Mouse (Mus musculus) heart, adult 2 months (tissue): ENCODE results near the gene Usp10. TPM values are rescaled to one million over a fixed set of nuclear protein-coding genes. Genes with fewer than 3 reads are reported as not detected.
A peak's percentile ranks its signal among the peaks of the same experiment; 100 is the strongest.

Source experiments
- DNase-seq, 2 experiments: peaks; one replicate each; pipeline ENCODE4 v3.0.0; 2021
- H3K27ac ChIP-seq: fragments of 200-600 bp; 2 replicates; pipeline ENCODE4 v1.8.1; 2022
- H3K27me3 ChIP-seq: fragments of 200-500 bp; 2 replicates; pipeline ENCODE4 v1.6.1; 2012; ENCODE audit warnings: mild to moderate bottlenecking, low read length, inconsistent platforms, mixed read lengths; ENCODE audit not compliant: control insufficient read depth, insufficient read depth
- H3K36me3 ChIP-seq: fragments of 200-500 bp; 2 replicates; pipeline ENCODE4 v1.6.1; 2012; ENCODE audit warnings: low read length, inconsistent platforms; ENCODE audit not compliant: control insufficient read depth, insufficient read depth
- H3K4me1 ChIP-seq: fragments of 200-500 bp; 2 replicates; pipeline ENCODE4 v1.6.1; 2011; ENCODE audit warnings: low read length; ENCODE audit not compliant: control insufficient read depth, insufficient read depth
- H3K4me3 ChIP-seq: fragments of 200-600 bp; 2 replicates; pipeline ENCODE4 v1.8.1; 2022
- H3K79me2 ChIP-seq: fragments of 200-500 bp; replicated peaks from 2 replicates; pipeline ENCODE4 v1.6.1; 2012; ENCODE audit warnings: mild to moderate bottlenecking, inconsistent platforms, low read length, moderate library complexity, mixed read lengths; ENCODE audit not compliant: control insufficient read depth, insufficient read depth
- H3K9ac ChIP-seq: fragments of 200-500 bp; 2 replicates; pipeline ENCODE4 v1.6.1; 2012; ENCODE audit warnings: low read depth, mild to moderate bottlenecking, control low read depth, inconsistent platforms, low read length, mixed read lengths
- CTCF ChIP-seq: fragments of 200-600 bp; IDR thresholded peaks from 2 replicates; pipeline ENCODE4 v1.8.1; 2022; ENCODE audit warnings: antibody characterized with exemption, mild to moderate bottlenecking, moderate library complexity
- EP300 ChIP-seq: fragments of 200-500 bp; IDR thresholded peaks from 2 replicates; pipeline ENCODE4 v1.6.1; 2011; ENCODE audit warnings: low read depth, low read length, control low read depth; ENCODE audit not compliant: insufficient read depth
- POLR2A ChIP-seq: fragments of 200-500 bp; IDR thresholded peaks from 2 replicates; pipeline ENCODE4 v1.6.1; 2011; ENCODE audit warnings: mild to moderate bottlenecking, low read depth, low read length, control low read depth; ENCODE audit not compliant: insufficient read depth
- WGBS: fragments of 180-500 bp; shearing (Covaris S2); methylation state at CpG from one replicate; pipeline ENCODE4 v1.1.7; 2018; 5-methylcytosine and 5-hydroxymethylcytosine counted together
- intact Hi-C: fragments of 180-260 bp; cut with DNase I; formaldehyde crosslinking; loops from one replicate; pipeline ENCODE4 v1.15.1; 2025
- polyA plus RNA-seq: library from polyadenylated mRNA; depleted of rRNA; stranded (reverse); fragments of >200 nt; gene quantifications from 2 replicates; pipeline ENCODE4 v1.2.3, GENCODE M21; 2012
- total RNA-seq, 2 experiments: library from RNA; stranded (reverse); gene quantifications; 2 replicates each; pipeline ENCODE4 v1.2.3; 2021

The Usp10 gene
- total and polyA plus RNA-seq, 3 experiments: 41.9 to 58.6 (median 49.8) TPM

- Histone ChIP-seq H3K9ac (peak overlapping the region; percentile 100), H3K79me2 (peaks cover 3% of the 10 kb centered on the region), H3K4me3 (peak overlapping the region; percentile 80), H3K27ac (peak overlapping the region; percentile 88), H3K27me3 (no peaks in the 10 kb centered on the region), H3K4me1 (peaks cover 9% of the 10 kb centered on the region), H3K36me3 (peaks cover 5% of the 10 kb centered on the region; the same call in 1 of the 2 replicates)
- WGBS: 4% methylated on average over 30 of the region's 30 CpGs
- intact Hi-C loops: no loop called here
- DNase-seq: no peak
- TF ChIP-seq EP300 (no peak), POLR2A (no peak)
Observed at GRCm38 (mm10) chr8:119911258-119911962, 1.2 kb downstream of the Usp10 start.

DNA sequence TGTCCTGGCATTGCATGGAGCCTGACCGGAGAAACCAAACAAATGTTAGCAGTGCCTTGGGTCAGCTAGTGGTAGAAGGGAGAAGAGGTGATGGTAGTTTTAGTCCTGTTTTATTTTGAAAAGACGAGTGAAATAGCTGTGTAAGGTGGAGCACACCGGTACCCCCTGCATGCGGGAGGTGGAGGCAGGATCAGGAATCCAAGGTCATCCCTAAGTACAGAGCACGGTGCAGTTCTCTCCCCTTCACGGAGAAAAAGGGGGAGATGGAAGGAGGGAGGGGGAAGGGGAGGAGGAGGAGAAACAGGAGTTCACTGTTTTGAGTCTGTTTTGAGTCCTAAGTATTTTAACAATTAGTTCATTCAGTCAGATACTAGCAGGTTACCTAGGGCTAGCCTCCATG is 2.5 kb downstream of the Usp10 start:
- Histone ChIP-seq H3K27ac (no peak overlapping the region), H3K4me1 (peaks cover 10% of the 10 kb centered on the region), H3K27me3 (no peaks in the 10 kb centered on the region), H3K79me2 (peaks cover 3% of the 10 kb centered on the region), H3K36me3 (peaks cover 5% of the 10 kb centered on the region; the same call in 1 of the 2 replicates), H3K9ac (no peak overlapping the region), H3K4me3 (no peak overlapping the region)
- TF ChIP-seq EP300 (no peak), POLR2A (no peak), CTCF (no peak)
- WGBS: 66% methylated on average over 6 of the region's 6 CpGs
- DNase-seq: no peak
- intact Hi-C loops: no loop called here

GRCm38 (mm10) chr8:119913181-119913580 is 3.0 kb downstream of the Usp10 start:
- H3K9ac ChIP-seq: no peak overlapping the region
- peaks cover 3% of the 10 kb centered on the region for H3K79me2 ChIP-seq
- no peak for TF ChIP-seq CTCF
- TF ChIP-seq POLR2A: no peak
- no peak for TF ChIP-seq EP300
- H3K27me3 ChIP-seq: no peaks in the 10 kb centered on the region
- H3K27ac ChIP-seq: no peak overlapping the region
- peaks cover 5% of the 10 kb centered on the region; the same call in 1 of the 2 replicates for H3K36me3 ChIP-seq
- DNase-seq: no peak
- WGBS: 84% methylated on average over 3 of the region's 3 CpGs
- intact Hi-C loops: no loop called here
- no peak overlapping the region for H3K4me3 ChIP-seq
- H3K4me1 ChIP-seq: peaks cover 12% of the 10 kb centered on the region

DNA sequence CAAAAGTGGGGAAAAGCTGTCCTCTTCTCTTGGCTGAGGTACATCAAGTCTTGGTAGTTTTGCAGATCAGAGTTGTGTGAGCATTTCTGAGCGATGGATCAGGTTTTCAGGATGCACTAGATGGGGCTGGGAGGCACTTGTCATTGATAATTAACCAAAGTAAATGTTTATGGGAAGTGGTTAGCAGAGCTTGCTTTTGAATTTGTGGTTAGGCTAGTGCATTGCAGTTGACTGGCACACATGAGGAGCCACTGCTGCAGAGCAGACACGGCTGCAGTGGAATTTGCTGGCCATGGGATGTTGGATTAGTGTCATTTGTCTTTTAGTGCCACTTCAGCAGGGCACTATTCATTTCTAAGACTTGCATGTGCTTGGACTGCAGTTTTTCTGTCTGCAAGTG is 4.0 kb downstream of the Usp10 start:
- Histone ChIP-seq H3K4me1 (peaks cover 12% of the 10 kb centered on the region), H3K27me3 (no peaks in the 10 kb centered on the region)

GRCm38 (mm10) chr8:119915298-119915697 is 5.1 kb downstream of the Usp10 start:
- Histone ChIP-seq H3K27ac (no peak overlapping the region), H3K4me3 (no peak overlapping the region), H3K4me1 (peaks cover 11% of the 10 kb centered on the region), H3K27me3 (no peaks in the 10 kb centered on the region), H3K9ac (no peak overlapping the region), H3K36me3 (peaks cover 5% of the 10 kb centered on the region; the same call in 1 of the 2 replicates), H3K79me2 (peaks cover 6% of the 10 kb centered on the region)
- 88% methylated on average over 4 of the region's 4 CpGs for WGBS
- TF ChIP-seq EP300: no peak
- no peak for DNase-seq
- intact Hi-C loops: no loop called here

More for the DNA sequence above, 4.0 kb downstream of the Usp10 start:
- no peak for TF ChIP-seq EP300
- no peak for TF ChIP-seq CTCF
- no peak for TF ChIP-seq POLR2A
- WGBS: 62% methylated on average over 2 of the region's 2 CpGs
- H3K36me3 ChIP-seq: peaks cover 5% of the 10 kb centered on the region; the same call in 1 of the 2 replicates
- H3K9ac ChIP-seq: no peak overlapping the region
- no peak for DNase-seq
- H3K4me3 ChIP-seq: no peak overlapping the region
- peaks cover 6% of the 10 kb centered on the region for H3K79me2 ChIP-seq
- H3K27ac ChIP-seq: no peak overlapping the region
- intact Hi-C loops: no loop called here

GRCm38 (mm10) chr8:119916237-119916892 is 6.2 kb downstream of the Usp10 start:
- Histone ChIP-seq H3K9ac (no peak overlapping the region), H3K36me3 (peaks cover 5% of the 10 kb centered on the region; the same call in 1 of the 2 replicates), H3K79me2 (peaks cover 6% of the 10 kb centered on the region), H3K4me3 (no peak overlapping the region), H3K27ac (no peak overlapping the region), H3K27me3 (no peaks in the 10 kb centered on the region), H3K4me1 (peaks cover 10% of the 10 kb centered on the region)
- intact Hi-C loops: no loop called here
- WGBS: 69% methylated on average over 16 of the region's 16 CpGs
- no peak for DNase-seq
- TF ChIP-seq EP300: no peak
- TF ChIP-seq POLR2A: no peak
- TF ChIP-seq CTCF: no peak
